Mouse (Mus musculus) embryonic facial prominence, embryonic 13.5 days (tissue): Measurements from ENCODE around the gene Casc3. TPM values are rescaled to one million over a fixed set of nuclear protein-coding genes. Genes with fewer than 3 reads are reported as not detected.

Experiments used
- ATAC-seq: fragments of 200-750 bp; cut with Nextera tagmentation; 2 replicates; pipeline ENCODE4 v1.8.0; 2017; ENCODE audit warnings: low read depth; ENCODE audit not compliant: insufficient number of reproducible peaks, insufficient read depth, low FRiP score, low TSS enrichment
- H3K27ac ChIP-seq: fragments of 300-500 bp; sonication (generic); 2 replicates; pipeline ENCODE4 v1.5.1; 2015; ENCODE audit warnings: moderate library complexity, mild to moderate bottlenecking, inconsistent platforms
- H3K27me3 ChIP-seq: fragments of 300-500 bp; sonication (generic); 2 replicates; pipeline ENCODE4 v1.6.1; 2015; ENCODE audit warnings: mild to moderate bottlenecking, inconsistent platforms
- H3K36me3 ChIP-seq: fragments of 300-500 bp; sonication (generic); 2 replicates; pipeline ENCODE4 v1.6.1; 2015; ENCODE audit warnings: mild to moderate bottlenecking, inconsistent platforms
- H3K4me1 ChIP-seq: fragments of 300-500 bp; sonication (generic); 2 replicates; pipeline ENCODE4 v1.6.1; 2015; ENCODE audit warnings: inconsistent platforms
- H3K4me2 ChIP-seq: fragments of 300-500 bp; sonication (generic); 2 replicates; pipeline ENCODE4 v1.6.1; 2015; ENCODE audit warnings: moderate library complexity, mild to moderate bottlenecking, inconsistent platforms
- H3K4me3 ChIP-seq: fragments of 300-500 bp; sonication (generic); 2 replicates; pipeline ENCODE4 v1.5.1; 2015; ENCODE audit warnings: mild to moderate bottlenecking, inconsistent platforms
- H3K9ac ChIP-seq: fragments of 300-500 bp; sonication (generic); 2 replicates; pipeline ENCODE4 v1.6.1; 2015; ENCODE audit warnings: mild to moderate bottlenecking, inconsistent platforms
- H3K9me3 ChIP-seq: fragments of 300-500 bp; sonication (generic); 2 replicates; pipeline ENCODE4 v1.6.1; 2016; ENCODE audit warnings: inconsistent platforms
- WGBS: fragments of 180-500 bp; shearing (Covaris S2); methylation state at CpG from one replicate; pipeline ENCODE4 v1.1.7; 2015; ENCODE audit warnings: mixed read lengths; 5-methylcytosine and 5-hydroxymethylcytosine counted together
- polyA plus RNA-seq: library from polyadenylated mRNA; unstranded; fragments of >200 nt; fragmentation: Nextera tagmentation; extraction: Ambion mirVana; gene quantifications from 2 replicates; pipeline ENCODE4 v1.2.1, GENCODE M21; 2015

Casc3 gene
- polyA plus RNA-seq, 1 experiment from 2014 or later: 40.3 TPM

DNA sequence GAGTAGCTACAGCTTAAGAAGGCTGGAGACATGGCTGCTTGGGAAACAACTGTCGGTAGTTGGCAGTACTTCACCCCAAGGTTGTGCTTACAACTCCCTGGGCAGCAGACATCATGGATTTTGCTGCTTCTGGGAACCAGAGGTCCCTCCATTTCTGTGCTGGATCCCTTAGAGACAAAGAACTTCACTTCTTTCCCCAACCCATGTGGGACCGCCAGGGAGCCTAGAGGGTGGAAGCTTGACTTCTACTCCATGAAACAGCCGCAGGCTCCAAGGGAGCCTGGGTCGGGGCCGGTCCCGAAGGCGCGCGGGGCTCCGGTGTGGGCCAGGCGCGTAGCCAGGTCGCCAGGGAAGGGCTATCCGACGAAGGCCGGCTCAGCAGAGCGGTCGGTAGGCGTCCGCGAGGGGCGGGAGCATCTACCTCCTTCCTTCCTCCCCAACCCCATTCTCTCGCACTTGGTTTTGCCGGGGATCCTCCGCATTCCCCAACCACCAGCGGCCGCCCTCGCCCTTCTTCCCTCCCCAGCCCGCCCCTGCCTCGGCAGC is 10.2 kb upstream of the Casc3 start:
- Histone ChIP-seq H3K27me3 (no peaks in the 10 kb centered on the region), H3K9me3 (no peaks in the 10 kb centered on the region)

DNA sequence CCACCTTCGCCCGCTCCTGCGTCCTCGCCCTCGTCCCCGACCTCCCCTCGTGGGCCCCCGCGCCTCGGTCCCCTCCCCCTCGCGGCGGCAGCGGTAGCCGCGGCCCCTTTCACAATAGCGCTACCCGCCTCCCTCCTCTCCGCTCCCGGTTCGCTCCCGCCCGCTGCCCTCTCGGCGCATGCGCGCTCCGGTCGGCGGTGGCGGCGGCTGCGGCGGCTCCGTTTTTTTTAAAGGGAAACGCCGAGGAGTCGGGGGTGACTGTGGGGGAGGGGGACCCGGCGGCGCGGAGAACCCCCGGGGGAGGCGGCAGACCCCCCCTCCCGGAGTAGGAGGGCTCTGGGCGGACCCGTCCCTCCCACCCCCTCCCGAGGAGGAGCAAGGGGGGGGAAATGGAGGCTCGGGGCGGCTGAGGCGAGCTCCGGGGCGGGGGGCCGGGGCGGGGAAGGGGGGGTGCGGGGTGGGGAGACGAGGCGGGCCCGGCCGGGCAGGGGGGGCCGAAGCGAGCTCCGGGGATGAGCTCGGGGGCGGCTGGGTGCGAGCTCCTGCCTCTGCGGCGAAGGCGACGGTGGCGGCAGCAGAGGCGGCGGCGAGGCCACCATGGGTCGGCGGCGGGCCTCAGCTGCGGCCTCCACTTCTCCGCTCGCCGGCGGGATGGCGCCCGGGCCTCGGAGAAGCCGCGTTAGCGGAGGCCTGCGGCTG is 9.5 kb upstream of the Casc3 start, which contains the start of gene Msl1:
TSS of gene Msl1 (plus strand) at position 502 of the 699 bp plus-strand sequence.
- Histone ChIP-seq H3K36me3 (peaks cover 23% of the 10 kb centered on the region), H3K9ac (peak within 1 kb of the TSS; percentile 100), H3K4me2 (peak within 1 kb of the TSS; percentile 74), H3K4me1 (peaks cover 28% of the 10 kb centered on the region), H3K27ac (peak within 1 kb of the TSS; percentile 100), H3K4me3 (peak within 1 kb of the TSS; percentile 100), H3K27me3 (no peaks in the 10 kb centered on the region), H3K9me3 (no peaks in the 10 kb centered on the region)
- ATAC-seq: peak; percentile 72
- under 1% methylated on average over 65 of the region's 89 CpGs for WGBS

More for the DNA sequence above, 10.2 kb upstream of the Casc3 start:
- under 1% methylated on average over 29 of the region's 30 CpGs for WGBS
- peak; percentile 49 for ATAC-seq
- peak overlapping the region; percentile 74 for H3K4me2 ChIP-seq
- peak overlapping the region; percentile 100 for H3K9ac ChIP-seq
- peak overlapping the region; percentile 100 for H3K4me3 ChIP-seq
- peak overlapping the region; percentile 100 for H3K27ac ChIP-seq
- H3K36me3 ChIP-seq: peaks cover 17% of the 10 kb centered on the region
- H3K4me1 ChIP-seq: peaks cover 33% of the 10 kb centered on the region

DNA sequence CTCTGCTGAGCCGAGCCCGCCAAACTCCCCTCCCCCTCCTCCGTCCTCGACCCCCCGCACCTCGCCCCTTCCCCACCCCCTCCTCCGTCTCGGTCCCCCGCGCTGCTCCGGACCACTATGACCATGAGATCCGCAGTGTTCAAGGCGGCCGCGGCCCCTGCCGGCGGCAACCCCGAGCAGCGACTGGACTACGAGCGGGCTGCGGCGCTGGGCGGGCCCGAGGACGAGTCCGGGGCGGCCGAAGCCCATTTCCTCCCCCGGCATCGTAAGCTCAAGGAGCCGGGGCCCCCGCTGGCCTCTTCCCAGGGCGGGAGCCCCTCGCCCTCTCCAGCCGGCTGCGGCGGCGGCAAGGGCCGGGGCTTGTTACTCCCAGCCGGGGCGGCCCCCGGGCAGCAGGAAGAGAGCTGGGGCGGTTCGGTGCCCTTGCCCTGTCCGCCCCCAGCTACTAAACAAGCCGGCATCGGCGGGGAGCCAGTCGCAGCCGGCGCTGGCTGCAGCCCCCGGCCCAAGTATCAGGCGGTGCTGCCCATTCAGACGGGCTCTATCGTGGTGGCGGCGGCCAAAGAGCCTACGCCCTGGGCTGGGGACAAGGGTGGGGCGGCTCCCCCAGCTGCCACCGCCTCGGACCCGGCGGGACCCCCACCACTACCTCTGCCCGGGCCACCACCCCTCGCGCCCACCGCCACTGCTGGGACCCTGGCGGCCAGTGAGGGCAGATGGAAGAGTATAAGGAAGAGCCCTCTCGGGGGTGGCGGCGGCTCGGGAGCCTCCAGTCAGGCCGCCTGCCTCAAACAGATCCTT is 8.8 kb upstream of the Casc3 start:
- H3K9ac ChIP-seq: peak overlapping the region; percentile 100
- ATAC-seq: peak; percentile 46; the same call in 1 of the 2 replicates
- peaks cover 28% of the 10 kb centered on the region for H3K4me1 ChIP-seq
- H3K36me3 ChIP-seq: peaks cover 31% of the 10 kb centered on the region
- H3K27ac ChIP-seq: peak overlapping the region; percentile 100
- peak overlapping the region; percentile 74 for H3K4me2 ChIP-seq
- H3K27me3 ChIP-seq: no peaks in the 10 kb centered on the region
- 1% methylated on average over 62 of the region's 74 CpGs for WGBS
- H3K9me3 ChIP-seq: no peaks in the 10 kb centered on the region
- peak overlapping the region; percentile 100 for H3K4me3 ChIP-seq

DNA sequence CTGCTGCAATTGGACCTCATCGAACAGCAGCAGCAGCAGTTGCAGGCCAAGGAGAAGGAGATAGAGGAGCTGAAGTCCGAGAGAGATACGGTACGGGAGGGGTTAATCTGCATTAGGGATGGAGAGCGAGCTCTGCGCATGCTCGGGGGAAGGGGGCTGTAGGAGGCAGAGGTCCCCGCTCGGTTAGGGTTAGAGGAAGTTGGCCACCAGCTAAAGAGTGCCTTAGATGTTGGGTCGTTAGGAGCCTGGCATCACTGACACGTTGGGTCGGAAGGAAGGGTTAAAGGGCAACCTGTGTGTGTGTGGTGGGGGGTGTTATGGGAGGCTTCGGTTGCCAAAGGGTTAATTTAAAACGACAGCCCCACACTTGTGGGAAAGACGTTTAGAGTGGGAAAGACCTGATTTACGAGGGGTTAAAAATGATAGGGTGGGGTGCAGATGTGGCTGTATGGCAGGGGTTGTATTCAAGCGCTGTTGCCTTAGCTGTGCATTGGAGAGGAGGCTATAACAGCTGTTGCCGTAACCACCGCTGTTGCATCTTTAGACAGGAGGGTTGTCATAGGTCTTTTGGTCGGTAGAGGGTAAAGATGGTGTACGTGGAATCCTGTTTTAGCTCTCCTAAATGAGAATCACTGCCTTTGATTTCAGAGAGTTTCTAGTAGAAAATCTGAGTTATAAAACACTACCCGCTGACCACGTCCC is 8.0 kb upstream of the Casc3 start:
- ATAC-seq: no peak

DNA sequence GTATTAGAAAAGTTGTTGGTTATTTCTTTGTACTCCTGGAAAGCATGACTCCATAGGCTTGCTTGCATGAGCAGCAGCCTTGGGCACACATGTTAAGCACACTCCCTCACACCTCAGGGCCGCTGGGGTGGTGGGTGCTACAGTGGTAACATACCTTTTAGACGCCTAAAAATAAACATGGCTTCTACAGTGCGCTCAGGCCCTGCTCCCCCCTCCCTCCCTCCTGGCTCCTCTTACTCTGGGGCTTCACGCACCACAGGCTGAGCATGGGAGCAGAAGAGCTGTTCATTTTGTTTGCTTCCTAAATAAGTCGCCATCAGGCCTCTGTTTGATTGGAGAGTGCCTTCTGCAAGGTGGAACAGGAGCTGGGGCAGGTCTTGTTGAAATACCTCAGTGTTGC is 7.4 kb upstream of the Casc3 start:
- Histone ChIP-seq H3K4me1 (peaks cover 28% of the 10 kb centered on the region), H3K27me3 (no peaks in the 10 kb centered on the region), H3K4me2 (peak overlapping the region; percentile 74), H3K27ac (no peak overlapping the region), H3K9me3 (no peaks in the 10 kb centered on the region), H3K36me3 (peaks cover 45% of the 10 kb centered on the region), H3K9ac (peak overlapping the region; percentile 100), H3K4me3 (peak overlapping the region; percentile 100)
- WGBS: 5% methylated on average over 5 of the region's 5 CpGs
- ATAC-seq: no peak

More for the DNA sequence above, 8.0 kb upstream of the Casc3 start:
- Histone ChIP-seq H3K27me3 (no peaks in the 10 kb centered on the region), H3K36me3 (peaks cover 38% of the 10 kb centered on the region), H3K4me2 (peak overlapping the region; percentile 74), H3K9ac (peak overlapping the region; percentile 100), H3K4me3 (peak overlapping the region; percentile 100), H3K9me3 (no peaks in the 10 kb centered on the region), H3K27ac (peak overlapping the region; percentile 100), H3K4me1 (peaks cover 28% of the 10 kb centered on the region)
- 3% methylated on average over 23 of the region's 23 CpGs for WGBS

DNA sequence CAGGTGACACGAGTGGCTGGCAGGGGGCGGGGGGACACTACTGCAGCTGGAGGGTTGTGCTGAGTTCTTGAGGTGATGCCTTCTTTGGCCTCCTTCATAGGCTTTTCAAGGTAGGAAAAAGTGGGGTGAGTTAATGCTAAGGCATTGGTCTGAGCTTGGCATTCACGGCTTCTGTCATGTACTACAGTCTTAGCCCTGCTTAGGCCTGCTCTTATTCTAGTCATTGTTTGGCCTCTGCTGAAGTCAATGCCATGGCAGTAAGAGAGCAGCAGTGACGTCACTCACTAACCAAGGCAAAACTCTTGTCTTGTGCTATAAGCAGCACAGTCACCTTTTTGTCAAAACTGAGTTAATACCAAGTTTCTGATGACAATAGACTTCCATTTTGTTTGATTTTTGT is 6.8 kb upstream of the Casc3 start:
- H3K27me3 ChIP-seq: no peaks in the 10 kb centered on the region
- peaks cover 28% of the 10 kb centered on the region for H3K4me1 ChIP-seq
- 48% methylated on average over 4 of the region's 4 CpGs for WGBS
- H3K9ac ChIP-seq: peak overlapping the region; percentile 100
- H3K36me3 ChIP-seq: peaks cover 51% of the 10 kb centered on the region
- H3K9me3 ChIP-seq: no peaks in the 10 kb centered on the region
- H3K27ac ChIP-seq: no peak overlapping the region
- H3K4me2 ChIP-seq: peak overlapping the region; percentile 74
- peak overlapping the region; percentile 100 for H3K4me3 ChIP-seq
- no peak for ATAC-seq

DNA sequence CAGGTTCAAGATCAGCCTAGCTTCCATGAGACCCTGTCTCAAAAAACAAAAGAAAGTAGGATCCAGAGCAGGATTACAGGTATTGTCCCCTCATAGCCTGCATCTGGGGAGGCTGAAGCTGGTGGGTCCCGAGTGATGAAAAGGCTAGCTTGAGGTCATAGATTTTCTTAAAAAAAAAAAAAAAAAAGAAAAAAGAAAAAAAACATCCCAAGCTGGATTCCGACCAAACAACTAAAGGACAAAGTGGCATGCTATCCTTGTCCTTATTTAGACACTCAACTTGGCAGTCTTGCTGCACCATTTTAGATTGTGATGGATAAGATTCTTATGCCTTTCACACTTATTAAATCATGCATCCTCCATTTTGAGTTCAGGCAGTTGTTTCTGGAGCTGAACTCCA is 3.7 kb downstream of the Casc3 start:
- Histone ChIP-seq H3K36me3 (peaks cover 63% of the 10 kb centered on the region), H3K9ac (no peak overlapping the region), H3K9me3 (no peaks in the 10 kb centered on the region), H3K4me2 (peak overlapping the region; percentile 75), H3K4me3 (0 out of 2 replicates have a peak overlapping the region, but pooled peaks have one; percentile 88), H3K27ac (peak overlapping the region; percentile 99; the same call in 1 of the 2 replicates), H3K4me1 (peaks cover 17% of the 10 kb centered on the region), H3K27me3 (no peaks in the 10 kb centered on the region)
- 74% methylated on average over 2 of the region's 2 CpGs for WGBS
- no peak for ATAC-seq

DNA sequence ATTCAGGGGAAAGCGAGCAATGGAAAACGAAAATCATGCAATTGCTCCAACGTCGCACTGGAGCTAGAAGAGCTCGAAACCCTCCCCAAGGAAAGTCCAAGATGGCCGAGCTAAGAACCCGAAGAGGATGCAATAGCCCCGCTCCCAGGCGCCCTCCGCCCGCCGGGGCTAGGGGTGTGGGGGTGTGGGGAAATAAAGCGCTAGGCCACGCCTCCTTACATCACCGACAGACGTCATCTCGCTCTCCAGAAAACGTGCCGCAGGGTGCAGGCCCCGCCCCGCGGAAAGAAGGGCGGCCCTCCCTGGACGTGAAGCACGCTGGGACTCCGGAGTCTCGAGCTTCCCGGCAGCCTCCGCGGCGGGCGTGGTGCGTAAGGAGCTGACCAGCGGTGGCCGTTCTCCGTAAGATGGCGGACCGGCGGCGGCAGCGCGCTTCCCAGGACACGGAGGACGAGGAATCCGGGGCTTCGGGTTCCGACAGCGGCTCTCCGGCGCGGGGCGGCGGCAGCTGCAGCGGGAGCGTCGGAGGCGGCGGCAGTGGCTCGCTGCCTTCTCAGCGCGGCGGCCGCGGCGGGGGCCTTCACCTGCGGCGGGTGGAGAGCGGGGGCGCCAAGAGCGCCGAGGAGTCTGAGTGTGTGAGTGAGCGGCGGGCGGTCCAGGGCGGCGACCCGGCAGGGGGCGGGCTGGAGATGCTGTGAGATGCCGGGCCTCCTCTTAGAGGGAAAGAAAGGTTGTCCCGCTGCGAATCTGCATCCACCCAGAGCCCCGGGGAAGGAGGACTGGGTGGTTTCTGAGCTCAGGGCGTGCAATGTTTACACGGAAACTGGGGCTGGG is 5.0 kb downstream of the Casc3 start:
- peak overlapping the region; percentile 75 for H3K4me2 ChIP-seq
- H3K4me1 ChIP-seq: peaks cover 17% of the 10 kb centered on the region
- H3K9ac ChIP-seq: peak overlapping the region; percentile 95
- H3K27ac ChIP-seq: peak overlapping the region; percentile 99
- H3K27me3 ChIP-seq: no peaks in the 10 kb centered on the region
- H3K36me3 ChIP-seq: peaks cover 63% of the 10 kb centered on the region
- under 1% methylated on average over 78 of the region's 84 CpGs for WGBS
- peak; percentile 98 for ATAC-seq
- no peaks in the 10 kb centered on the region for H3K9me3 ChIP-seq
- peak overlapping the region; percentile 88 for H3K4me3 ChIP-seq

DNA sequence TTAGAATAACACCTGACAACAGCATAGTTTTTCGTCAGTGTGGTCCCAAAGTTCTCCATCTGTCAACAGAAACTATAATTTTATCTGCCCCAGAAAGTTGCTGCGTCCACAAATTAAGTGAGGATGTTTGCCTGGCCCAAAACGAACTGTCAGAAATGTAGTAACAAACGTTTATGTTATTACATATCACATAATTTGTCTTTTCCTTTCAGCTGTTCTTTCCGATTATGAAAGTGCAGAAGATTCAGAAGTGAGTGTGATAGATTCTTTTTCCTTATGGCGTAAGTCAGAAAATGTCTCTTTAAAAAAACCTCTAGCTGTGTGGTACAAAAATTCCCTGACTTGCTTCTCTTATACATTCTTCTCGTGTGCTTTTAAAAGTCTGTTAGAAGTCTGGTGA is 6.0 kb downstream of the Casc3 start:
- Histone ChIP-seq H3K4me1 (peaks cover 17% of the 10 kb centered on the region), H3K4me3 (peak overlapping the region; percentile 88), H3K36me3 (peaks cover 62% of the 10 kb centered on the region), H3K9me3 (no peaks in the 10 kb centered on the region), H3K27me3 (no peaks in the 10 kb centered on the region), H3K27ac (peak overlapping the region; percentile 99), H3K4me2 (peak overlapping the region; percentile 75), H3K9ac (peak overlapping the region; percentile 95)
- ATAC-seq: no peak
- WGBS: 62% methylated on average over 7 of the region's 7 CpGs

DNA sequence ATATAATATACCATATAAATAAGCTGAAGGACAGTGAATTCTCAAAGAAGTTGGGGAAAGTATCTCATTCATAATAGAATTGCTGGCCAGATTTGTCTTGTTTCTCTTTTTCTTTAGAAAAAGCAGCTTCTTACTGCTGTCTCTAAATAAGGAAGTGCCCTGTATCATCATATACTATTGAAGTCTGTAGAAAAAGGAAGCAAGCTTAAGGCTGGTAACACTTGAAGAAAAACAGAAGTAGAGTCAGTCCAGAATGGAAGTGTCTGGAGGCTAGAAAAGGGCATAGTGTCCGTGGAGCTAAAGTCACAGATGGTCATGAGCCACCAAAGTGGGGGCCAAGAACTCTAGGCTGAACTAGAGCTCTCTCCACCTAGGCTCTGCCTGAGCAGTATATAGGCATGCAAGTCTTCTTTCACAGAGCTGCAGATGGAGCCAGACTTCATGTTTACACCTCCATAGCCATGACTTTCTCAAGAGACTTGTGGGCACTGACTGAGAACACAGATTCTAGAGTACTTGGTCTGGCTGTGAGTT is 12.1 kb downstream of the Casc3 start:
- Histone ChIP-seq H3K9me3 (no peaks in the 10 kb centered on the region), H3K27ac (no peak overlapping the region), H3K36me3 (peaks cover 94% of the 10 kb centered on the region), H3K4me1 (no peaks in the 10 kb centered on the region), H3K4me2 (no peak overlapping the region), H3K27me3 (no peaks in the 10 kb centered on the region), H3K4me3 (no peak overlapping the region), H3K9ac (no peak overlapping the region)
- no peak for ATAC-seq
- WGBS: 95% methylated on average over 1 of the region's 1 CpGs
